Mouse (Mus musculus): ENCODE measurements around the gene Arhgef7.
"Not testable (repeated sequence)": the region's sequence is repeated elsewhere in the genome, so short reads cannot be mapped to it uniquely, and the experiment has no call there.

Arhgef7 gene

GRCm38 (mm10) chr8:11833157-11833556, 105.6 kb downstream of the Arhgef7 start:
- DNase-seq (ENCODE audit: low read depth, low spot score) = no peak

GRCm38 (mm10) chr8:11834200-11834599, 106.7 kb downstream of the Arhgef7 start:
- no peak for DNase-seq (ENCODE audit: low read depth, low spot score)

- DNase-seq (ENCODE audit: low read depth, low spot score) = no peak
Observed at GRCm38 (mm10) chr8:11834691-11835090, 107.2 kb downstream of the Arhgef7 start.

DNA sequence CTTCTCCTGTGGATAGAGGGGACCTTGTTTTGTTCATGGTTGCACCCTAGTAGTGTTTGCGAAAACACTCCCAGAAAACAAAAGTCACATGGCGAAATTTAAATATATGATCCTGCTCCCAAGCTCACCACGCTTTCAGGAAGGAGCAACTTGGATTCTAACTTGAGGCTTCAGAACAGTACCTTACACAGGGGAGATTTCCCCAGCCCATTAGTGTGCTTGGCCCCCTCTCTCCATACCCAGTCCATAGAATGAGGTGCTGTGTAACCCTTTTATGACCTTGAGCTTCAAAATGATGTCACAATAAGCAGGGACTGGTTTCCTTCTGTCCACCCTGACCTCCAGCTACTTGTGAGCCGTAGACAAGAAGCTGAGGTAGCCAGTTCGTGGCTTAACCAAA, 112.7 kb downstream of the Arhgef7 start, which contains the start of gene Tex29:
Gene Tex29 (plus strand): TSS at position 301 of the 400 bp plus-strand sequence.
- no peak for DNase-seq (ENCODE audit: low read depth, low spot score)

DNA sequence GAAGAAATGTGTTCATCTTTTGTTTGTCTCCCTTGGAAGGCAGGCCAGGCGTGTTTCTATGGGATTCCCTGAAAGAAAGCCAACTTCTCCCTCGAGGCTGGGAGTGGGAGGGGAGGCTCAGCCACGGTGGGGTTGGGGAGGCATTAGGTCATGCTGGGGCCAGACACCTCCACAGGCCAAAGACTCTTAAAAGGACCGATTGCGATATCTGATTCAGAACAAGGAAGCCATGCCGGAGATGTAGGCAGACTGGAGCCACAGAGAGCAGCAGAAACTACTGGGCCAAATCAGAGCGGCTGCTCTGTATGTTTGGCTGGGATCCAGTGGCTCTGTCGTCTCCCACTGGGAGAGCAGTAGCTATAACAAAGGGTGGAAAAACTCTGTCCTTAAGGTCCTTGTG, 114.0 kb downstream of the Arhgef7 start:
- no peak for DNase-seq (ENCODE audit: low read depth, low spot score)

DNA sequence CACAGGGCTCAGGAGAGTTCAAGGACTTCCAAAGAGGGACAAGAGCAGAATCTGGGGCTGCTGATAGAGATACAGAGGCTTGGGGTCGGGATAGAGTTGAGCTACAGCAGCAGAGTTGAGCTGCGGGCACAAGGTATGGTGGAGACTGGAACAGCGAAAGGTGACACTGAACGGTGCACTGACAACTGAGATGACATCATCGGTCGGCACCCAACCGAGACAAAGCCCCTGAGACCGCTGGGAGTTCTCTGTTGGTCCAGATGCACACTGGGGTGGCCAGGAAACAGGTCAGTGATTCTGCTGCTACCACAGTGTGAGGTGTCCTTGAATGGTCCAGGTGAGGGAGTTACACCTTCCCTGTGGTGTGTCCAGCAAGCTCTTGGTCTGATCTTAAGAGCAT, 115.2 kb downstream of the Arhgef7 start:
- no peak for DNase-seq (ENCODE audit: low read depth, low spot score)

DNA sequence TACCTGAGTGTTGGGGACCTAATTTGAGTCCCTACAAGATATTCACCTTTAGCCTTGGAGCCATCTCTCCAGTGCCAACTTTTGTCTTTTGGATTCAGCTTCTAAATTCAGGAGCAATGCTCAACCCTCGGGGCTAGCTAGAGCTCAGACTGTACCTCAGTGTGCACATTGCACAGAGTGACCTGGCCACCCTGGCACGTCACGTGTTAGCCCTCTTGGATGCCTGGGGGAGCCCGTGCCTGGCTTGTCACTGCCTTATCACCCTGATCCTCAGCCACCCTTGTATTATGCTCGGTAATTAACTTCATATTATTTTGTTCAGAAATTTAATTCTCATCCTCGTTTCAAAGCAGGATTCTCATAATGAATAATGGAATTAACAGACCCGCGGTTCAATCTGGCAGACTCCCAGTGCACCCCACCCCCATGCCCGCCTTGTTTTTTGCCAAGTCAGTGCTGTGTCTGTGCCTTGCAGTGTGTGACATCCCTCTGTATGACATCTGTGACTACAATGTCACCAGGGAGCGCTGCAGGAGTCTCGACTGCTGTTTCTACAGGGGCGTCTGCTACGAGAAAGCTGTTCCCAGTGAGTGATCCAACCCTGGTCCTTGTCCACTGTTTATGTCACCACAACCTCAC, 116.3 kb downstream of the Arhgef7 start:
- no peak for DNase-seq (ENCODE audit: low read depth, low spot score)

DNA sequence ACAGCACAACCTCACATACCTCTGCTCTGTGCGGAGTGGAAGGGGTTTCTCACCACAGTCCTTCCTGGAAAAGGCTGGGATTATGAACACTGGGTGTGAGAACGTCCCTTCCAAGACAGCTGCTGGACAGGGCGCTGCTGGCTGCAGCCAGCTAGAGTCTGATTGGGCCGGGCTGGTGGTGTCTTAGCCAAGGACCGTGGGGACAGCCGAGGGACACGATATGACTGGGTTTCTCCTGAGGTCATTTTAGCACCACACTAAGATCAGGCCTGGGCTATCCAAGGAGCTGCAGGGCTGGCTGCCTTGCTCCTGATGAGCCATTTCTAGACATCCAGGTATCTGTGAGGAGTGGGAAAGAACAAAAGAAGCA, 116.8 kb downstream of the Arhgef7 start:
- no peak for DNase-seq (ENCODE audit: low read depth, low spot score)

DNA sequence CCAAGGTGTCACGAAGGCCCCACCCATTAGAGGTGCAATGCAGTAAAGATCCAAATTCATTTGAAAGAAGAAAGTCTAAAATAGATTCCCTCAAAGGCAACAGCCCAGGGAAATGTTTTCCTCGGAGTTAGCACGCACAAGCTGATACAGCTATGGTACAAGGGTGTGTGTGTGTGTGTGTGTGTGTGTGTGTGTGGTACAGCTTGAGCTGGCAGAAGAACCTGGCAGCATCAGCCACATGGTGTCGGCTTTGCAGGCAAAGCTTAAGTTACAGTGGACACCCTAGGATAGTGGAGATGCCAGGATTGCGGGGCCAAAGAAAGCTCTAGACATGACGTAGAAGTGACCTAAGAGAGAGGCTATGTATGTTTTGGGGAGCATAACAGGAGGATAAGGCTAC, 119.3 kb downstream of the Arhgef7 start:
- no peak for DNase-seq (ENCODE audit: low read depth, low spot score)

DNA sequence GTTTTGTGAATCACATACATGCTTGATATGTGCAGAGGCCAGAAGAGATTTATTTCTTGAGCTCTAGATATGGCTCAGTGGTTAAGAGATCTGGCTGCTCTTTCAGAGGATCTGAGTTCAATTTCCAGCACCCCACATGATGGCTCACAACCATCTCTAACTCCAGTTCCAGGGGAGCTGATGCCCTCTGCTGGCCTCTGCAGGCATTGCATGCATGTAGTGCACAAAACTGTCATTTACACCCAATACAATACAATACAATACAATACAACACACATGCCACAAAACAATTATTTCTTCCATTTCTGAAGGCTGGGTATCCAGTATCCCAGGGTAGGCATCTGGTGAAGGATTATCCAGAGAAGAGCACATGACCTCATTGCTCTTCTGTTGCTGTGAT, 140.3 kb downstream of the Arhgef7 start:
- no peak for DNase-seq (ENCODE audit: low read depth, low spot score)

- DNase-seq (ENCODE audit: low read depth, low spot score) = not testable (repeated sequence)
Observed at GRCm38 (mm10) chr8:11874227-11874626, 146.7 kb downstream of the Arhgef7 start.

- no peak for DNase-seq (ENCODE audit: low read depth, low spot score)
Observed at GRCm38 (mm10) chr8:11884646-11885045, 157.1 kb downstream of the Arhgef7 start.
